Mouse (Mus musculus): Measurements from ENCODE around the gene Trp53. TPM values are rescaled to one million over a fixed set of nuclear protein-coding genes. Genes with fewer than 3 reads are reported as not detected.

Trp53 gene
- polyA plus RNA-seq, 1 experiment: 53.2 TPM

DNA sequence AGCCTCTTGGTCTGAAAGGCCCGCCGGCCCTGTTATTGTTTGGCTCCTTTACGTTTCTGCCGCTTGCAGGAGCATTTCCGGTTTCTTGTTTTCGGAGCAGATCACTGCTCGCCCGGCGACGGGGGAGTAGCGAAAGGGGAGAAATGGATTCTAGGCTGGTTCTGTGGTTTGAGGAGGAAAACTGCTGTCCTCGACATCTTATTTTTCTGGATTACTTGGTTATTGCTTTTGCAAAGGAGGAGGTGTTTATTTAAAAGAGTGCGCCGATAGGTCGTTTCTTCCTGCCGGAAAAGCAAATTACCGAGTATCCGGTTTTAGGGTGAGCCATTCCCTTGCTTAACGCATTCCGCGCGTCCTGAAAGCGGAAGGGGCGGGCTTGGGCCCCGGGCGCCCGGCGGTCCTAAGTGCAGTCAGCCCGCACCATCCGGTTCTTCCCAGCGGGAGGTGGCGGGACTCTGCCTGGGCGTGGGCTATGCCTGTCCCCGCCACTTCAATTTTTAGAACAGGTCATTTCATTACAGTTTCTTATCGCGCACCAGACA, 1.1 kb downstream of the Trp53 start:
- Histone ChIP-seq H3K4me1 (peaks cover 68% of the 10 kb centered on the region), H3K4me3 (replicated peaks) (peak overlapping the region; percentile 100), H3K9me3 (no peaks in the 10 kb centered on the region), H3K36me3 (replicated peaks; ENCODE audit: low read length) (peaks cover 41% of the 10 kb centered on the region), H3K27me3 (replicated peaks) (no peaks in the 10 kb centered on the region)
- TF ChIP-seq GATA1 (IDR thresholded peaks at IDR 0.05; ENCODE audit: borderline replicate concordance, low read length) (no peak), FLI1 (IDR thresholded peaks at IDR 0.05; ENCODE audit: low read length) (no peak; the same call in 1 of the 2 replicates)

DNA sequence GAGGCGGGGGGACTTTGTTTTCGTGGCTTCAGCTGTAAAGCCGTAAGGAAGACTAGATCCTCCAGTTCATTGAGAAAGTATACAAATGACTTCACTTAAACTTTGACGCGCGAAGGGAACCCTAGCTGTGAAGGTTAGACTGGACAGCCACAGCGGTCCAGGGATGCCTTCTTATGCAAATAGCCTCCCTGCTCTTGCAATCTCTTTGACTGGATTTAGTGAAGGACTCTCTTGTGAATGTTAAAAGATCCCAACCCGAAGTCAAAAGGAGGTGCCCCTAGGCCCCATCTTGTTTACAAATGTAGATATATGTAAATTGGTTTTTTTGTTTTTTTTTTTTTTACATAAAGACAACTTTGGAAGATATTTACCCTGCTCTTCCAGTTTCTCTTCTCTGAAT, 1.7 kb downstream of the Trp53 start:
- no peak for TF ChIP-seq FLI1 (IDR thresholded peaks at IDR 0.05; ENCODE audit: low read length)
- TF ChIP-seq GATA1 (IDR thresholded peaks at IDR 0.05; ENCODE audit: borderline replicate concordance, low read length): no peak
- Histone ChIP-seq H3K4me3 (replicated peaks) (peak overlapping the region; percentile 100), H3K9me3 (no peaks in the 10 kb centered on the region), H3K36me3 (replicated peaks; ENCODE audit: low read length) (peaks cover 42% of the 10 kb centered on the region), H3K27me3 (replicated peaks) (no peaks in the 10 kb centered on the region), H3K4me1 (peaks cover 68% of the 10 kb centered on the region)

DNA sequence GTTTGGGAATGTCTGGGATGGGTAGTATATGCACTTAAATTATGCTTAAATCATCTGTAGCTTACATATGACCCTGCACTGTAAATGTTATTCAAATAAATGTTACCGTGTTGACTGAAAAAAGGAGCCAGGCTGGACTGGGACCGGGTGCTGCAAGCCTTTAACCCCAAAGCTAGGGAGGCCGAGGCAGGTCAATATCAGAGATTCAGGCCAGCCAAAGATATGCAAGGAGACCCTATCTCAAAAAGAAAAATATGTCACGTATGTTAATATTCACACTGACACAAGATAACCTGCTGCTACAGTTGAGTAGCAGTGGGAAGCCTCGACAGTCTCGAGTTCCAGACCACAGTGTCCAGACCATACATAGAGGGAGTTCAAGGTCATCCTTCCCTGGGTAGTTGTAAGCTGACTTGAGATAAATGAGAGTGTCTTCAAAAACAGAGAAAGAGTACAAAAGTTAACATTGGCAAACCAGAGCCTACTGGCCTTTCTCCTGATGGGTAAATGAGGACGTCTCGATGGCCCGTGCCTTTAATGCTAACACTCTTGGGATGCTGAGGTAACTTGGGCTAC, 2.2 kb downstream of the Trp53 start:
- Histone ChIP-seq H3K27me3 (replicated peaks) (no peaks in the 10 kb centered on the region), H3K9me3 (no peaks in the 10 kb centered on the region), H3K36me3 (replicated peaks; ENCODE audit: low read length) (peaks cover 41% of the 10 kb centered on the region), H3K4me3 (replicated peaks) (peak overlapping the region; percentile 100), H3K4me1 (peaks cover 65% of the 10 kb centered on the region)
- TF ChIP-seq FLI1 (IDR thresholded peaks at IDR 0.05; ENCODE audit: low read length) (no peak), GATA1 (IDR thresholded peaks at IDR 0.05; ENCODE audit: borderline replicate concordance, low read length) (no peak)

DNA sequence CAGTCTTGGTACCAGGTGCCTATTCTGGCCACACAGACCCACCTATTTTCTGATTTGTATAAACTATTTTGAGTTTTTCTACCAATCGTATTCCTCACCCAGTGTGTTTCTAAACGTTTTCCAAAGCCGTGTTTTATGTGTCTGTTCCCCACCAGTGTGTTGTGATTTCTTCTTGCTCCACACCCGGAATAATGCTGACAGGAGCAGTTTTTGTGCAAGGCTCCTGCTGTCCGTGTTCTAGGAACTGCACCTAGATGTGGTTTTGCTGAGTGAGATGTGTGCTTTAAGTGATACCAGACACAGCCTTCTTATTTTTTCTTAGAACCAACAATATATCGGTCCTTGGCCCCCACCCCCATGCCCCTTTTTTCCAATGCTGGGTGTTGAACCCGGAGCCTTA, 3.8 kb downstream of the Trp53 start:
- Histone ChIP-seq H3K27me3 (replicated peaks) (no peaks in the 10 kb centered on the region), H3K4me3 (replicated peaks) (no peak overlapping the region), H3K36me3 (replicated peaks; ENCODE audit: low read length) (peaks cover 53% of the 10 kb centered on the region), H3K4me1 (peaks cover 66% of the 10 kb centered on the region), H3K9me3 (no peaks in the 10 kb centered on the region)
- TF ChIP-seq FLI1 (IDR thresholded peaks at IDR 0.05; ENCODE audit: low read length) (no peak), GATA1 (IDR thresholded peaks at IDR 0.05; ENCODE audit: borderline replicate concordance, low read length) (no peak)

DNA sequence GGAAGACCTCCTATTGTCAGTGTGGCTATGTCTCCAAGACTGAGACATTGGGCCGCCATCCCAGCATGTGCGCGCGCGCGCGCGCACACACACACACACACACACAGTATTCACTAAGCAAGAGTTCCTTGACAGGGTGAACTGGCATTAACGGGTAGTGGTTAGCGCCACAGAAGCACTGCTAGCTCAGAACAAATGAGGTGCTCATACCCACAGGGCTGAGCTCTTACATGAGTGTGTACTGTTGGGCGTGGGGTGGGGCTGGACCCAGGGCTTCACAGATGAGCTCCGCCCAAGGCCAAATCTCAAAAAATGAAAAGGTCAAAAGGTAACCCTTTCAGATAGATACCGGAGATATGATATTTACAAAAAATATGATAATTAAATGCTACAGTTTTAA, 4.8 kb downstream of the Trp53 start:
- H3K4me3 ChIP-seq (replicated peaks): peak overlapping the region; percentile 50
- peaks cover 75% of the 10 kb centered on the region for H3K4me1 ChIP-seq

GRCm38 (mm10) chr11:69585718-69586325, 5.7 kb downstream of the Trp53 start:
- Histone ChIP-seq H3K27me3 (replicated peaks) (no peaks in the 10 kb centered on the region), H3K36me3 (replicated peaks; ENCODE audit: low read length) (peaks cover 71% of the 10 kb centered on the region), H3K9me3 (no peaks in the 10 kb centered on the region), H3K4me3 (replicated peaks) (peak overlapping the region; percentile 73), H3K4me1 (peaks cover 75% of the 10 kb centered on the region)
- TF ChIP-seq FLI1 (IDR thresholded peaks at IDR 0.05; ENCODE audit: low read length) (no peak), GATA1 (IDR thresholded peaks at IDR 0.05; ENCODE audit: borderline replicate concordance, low read length) (peak; percentile 77; the same call in 2 of the 3 replicates)

More for the DNA sequence above, 4.8 kb downstream of the Trp53 start:
- Histone ChIP-seq H3K27me3 (replicated peaks) (no peaks in the 10 kb centered on the region), H3K36me3 (replicated peaks; ENCODE audit: low read length) (peaks cover 62% of the 10 kb centered on the region), H3K9me3 (no peaks in the 10 kb centered on the region)
- TF ChIP-seq FLI1 (IDR thresholded peaks at IDR 0.05; ENCODE audit: low read length) (no peak), GATA1 (IDR thresholded peaks at IDR 0.05; ENCODE audit: borderline replicate concordance, low read length) (no peak)

DNA sequence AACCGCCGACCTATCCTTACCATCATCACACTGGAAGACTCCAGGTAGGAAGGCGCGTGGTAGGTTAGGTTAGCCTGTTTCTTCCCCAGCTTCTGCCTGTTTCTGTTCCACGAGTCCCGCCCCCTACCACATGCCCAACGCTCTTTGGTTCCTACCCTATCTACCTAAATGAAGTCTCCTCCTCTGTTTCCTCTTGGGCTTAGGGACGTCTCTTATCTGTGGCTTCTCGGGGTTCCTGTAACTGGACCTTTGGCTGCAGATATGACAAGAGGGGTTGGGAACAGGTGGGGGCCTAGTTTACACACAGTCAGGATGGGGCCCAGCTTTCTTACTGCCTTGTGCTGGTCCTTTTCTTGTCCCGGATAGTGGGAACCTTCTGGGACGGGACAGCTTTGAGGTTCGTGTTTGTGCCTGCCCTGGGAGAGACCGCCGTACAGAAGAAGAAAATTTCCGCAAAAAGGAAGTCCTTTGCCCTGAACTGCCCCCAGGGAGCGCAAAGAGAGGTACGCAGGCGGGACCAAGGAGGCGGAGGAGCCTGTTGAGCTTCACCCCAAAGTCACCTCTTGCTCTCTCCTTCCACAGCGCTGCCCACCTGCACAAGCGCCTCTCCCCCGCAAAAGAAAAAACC, 9.2 kb downstream of the Trp53 start:
- H3K4me1 ChIP-seq: peaks cover 60% of the 10 kb centered on the region
- peaks cover 82% of the 10 kb centered on the region for H3K36me3 ChIP-seq (replicated peaks; ENCODE audit: low read length)
- H3K27me3 ChIP-seq (replicated peaks): no peaks in the 10 kb centered on the region
- TF ChIP-seq FLI1 (IDR thresholded peaks at IDR 0.05; ENCODE audit: low read length) (no peak), GATA1 (IDR thresholded peaks at IDR 0.05; ENCODE audit: borderline replicate concordance, low read length) (no peak)
- H3K9me3 ChIP-seq: no peaks in the 10 kb centered on the region
- no peak overlapping the region for H3K4me3 ChIP-seq (replicated peaks)

DNA sequence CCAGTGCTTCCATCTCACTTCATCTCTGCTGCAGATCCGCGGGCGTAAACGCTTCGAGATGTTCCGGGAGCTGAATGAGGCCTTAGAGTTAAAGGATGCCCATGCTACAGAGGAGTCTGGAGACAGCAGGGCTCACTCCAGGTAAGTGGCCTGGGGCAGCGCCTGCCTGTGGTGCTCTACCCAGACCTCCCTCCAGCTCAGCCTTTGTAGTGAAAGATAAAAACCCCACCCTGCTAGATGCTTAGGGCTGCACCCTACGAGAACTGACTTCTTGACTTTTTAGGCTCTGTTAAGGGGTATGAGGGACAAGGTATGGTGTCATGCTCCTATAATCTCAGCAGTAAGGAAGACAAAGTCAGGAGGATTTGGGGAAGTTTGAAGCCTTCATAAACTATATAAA, 10.5 kb downstream of the Trp53 start:
- H3K4me3 ChIP-seq (replicated peaks): no peak overlapping the region
- H3K4me1 ChIP-seq: peaks cover 47% of the 10 kb centered on the region
- H3K27me3 ChIP-seq (replicated peaks): no peaks in the 10 kb centered on the region
- H3K36me3 ChIP-seq (replicated peaks; ENCODE audit: low read length): peaks cover 77% of the 10 kb centered on the region
- TF ChIP-seq GATA1 (IDR thresholded peaks at IDR 0.05; ENCODE audit: borderline replicate concordance, low read length) (no peak), FLI1 (IDR thresholded peaks at IDR 0.05; ENCODE audit: low read length) (no peak)
- no peaks in the 10 kb centered on the region for H3K9me3 ChIP-seq

DNA sequence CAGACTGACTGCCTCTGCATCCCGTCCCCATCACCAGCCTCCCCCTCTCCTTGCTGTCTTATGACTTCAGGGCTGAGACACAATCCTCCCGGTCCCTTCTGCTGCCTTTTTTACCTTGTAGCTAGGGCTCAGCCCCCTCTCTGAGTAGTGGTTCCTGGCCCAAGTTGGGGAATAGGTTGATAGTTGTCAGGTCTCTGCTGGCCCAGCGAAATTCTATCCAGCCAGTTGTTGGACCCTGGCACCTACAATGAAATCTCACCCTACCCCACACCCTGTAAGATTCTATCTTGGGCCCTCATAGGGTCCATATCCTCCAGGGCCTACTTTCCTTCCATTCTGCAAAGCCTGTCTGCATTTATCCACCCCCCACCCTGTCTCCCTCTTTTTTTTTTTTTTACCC, 11.3 kb downstream of the Trp53 start:
- peaks cover 39% of the 10 kb centered on the region for H3K4me1 ChIP-seq

More for the DNA sequence above, 11.3 kb downstream of the Trp53 start:
- Histone ChIP-seq H3K4me3 (replicated peaks) (no peak overlapping the region), H3K9me3 (no peaks in the 10 kb centered on the region), H3K36me3 (replicated peaks; ENCODE audit: low read length) (peaks cover 73% of the 10 kb centered on the region), H3K27me3 (replicated peaks) (no peaks in the 10 kb centered on the region)
- TF ChIP-seq FLI1 (IDR thresholded peaks at IDR 0.05; ENCODE audit: low read length): no peak
- no peak for TF ChIP-seq GATA1 (IDR thresholded peaks at IDR 0.05; ENCODE audit: borderline replicate concordance, low read length)

Measured in megakaryocyte, embryonic 14.5 days (primary cell).